ENCODE assay signal across 9 mouse cellular contexts in genomic region chr11:116554171-116554878, GRCm38 (mm10). TPM values are rescaled to one million over a fixed set of nuclear protein-coding genes. Genes with fewer than 3 reads are reported as not detected.
DNase-seq lines count a peak whose midpoint lies in the region; ATAC-seq and TF ChIP-seq lines count a peak whose summit lies in the region.
"Had no signal": no experiment of that assay in that cellular context is flagged by ENCODE, and none has a peak within 500 bp of the region (broad histone marks: within the 10 kb centered on the region; RNA-seq: fewer than 3 reads in every experiment).

No protein-coding gene starts in this region.

- TF ChIP-seq EP300 in CH12.LX (IDR thresholded peaks at IDR 0.05; ENCODE audit: low read length) = no peak

- TF ChIP-seq RAD21 in CH12.LX (IDR thresholded peaks at IDR 0.05; ENCODE audit: low read depth, low read length) = peak; percentile 61

- H3K9ac ChIP-seq in forebrain, postnatal 0 days = no peak overlapping the region
- H3K9ac ChIP-seq in forebrain, embryonic 11.5 days (ENCODE audit: low read length) = no peak overlapping the region
- H3K9ac ChIP-seq in CH12.LX (ENCODE audit: insufficient read depth, low read depth) = no peak overlapping the region
- 0 out of 2 replicates have a peak overlapping the region, but pooled peaks have one; percentile 31 for H3K9ac ChIP-seq in hindbrain, embryonic 13.5 days
- H3K9ac ChIP-seq: limb, embryonic 12.5 days had no signal

- no peak overlapping the region for H3K4me3 ChIP-seq in forebrain, postnatal 0 days (ENCODE audit: low read depth, low read length)
- H3K4me3 ChIP-seq in forebrain, embryonic 11.5 days (ENCODE audit: low read depth, low read length) = no peak overlapping the region
- H3K4me3 ChIP-seq in CH12.LX (replicated peaks in 1 of 3; ENCODE audit: low read depth in 2 of 3, low read length in 2 of 3, poor library complexity in 1 of 3) = no peak overlapping the region
- no peak overlapping the region for H3K4me3 ChIP-seq in hindbrain, embryonic 13.5 days
- peak overlapping the region; percentile 79 for H3K4me3 ChIP-seq in megakaryocyte, embryonic 14.5 days (replicated peaks)
- H3K4me3 ChIP-seq: limb, embryonic 12.5 days had no signal

- H3K27me3 ChIP-seq in forebrain, postnatal 0 days (ENCODE audit: insufficient read depth, low read length) = no peaks in the 10 kb centered on the region
- no peaks in the 10 kb centered on the region for H3K27me3 ChIP-seq in forebrain, embryonic 11.5 days (ENCODE audit: control insufficient read depth, insufficient read depth, low read length)
- no peaks in the 10 kb centered on the region for H3K27me3 ChIP-seq in CH12.LX (replicated peaks)
- no peaks in the 10 kb centered on the region for H3K27me3 ChIP-seq in hindbrain, embryonic 13.5 days
- peaks cover 7% of the 10 kb centered on the region for H3K27me3 ChIP-seq in megakaryocyte, embryonic 14.5 days (replicated peaks)
- H3K27me3 ChIP-seq: limb, embryonic 12.5 days had no signal

- in situ Hi-C loops in CH12.LX (cut with MboI; ENCODE audit: low pct_ligation_motif_present, low pct_unique_long_range_greater_than_20kb, low sequenced_read_pairs) = no loop called here

- H3K36me3 ChIP-seq in forebrain, postnatal 0 days (ENCODE audit: insufficient read depth) = no peaks in the 10 kb centered on the region
- H3K36me3 ChIP-seq in forebrain, embryonic 11.5 days (ENCODE audit: control insufficient read depth, insufficient read depth, low read length) = no peaks in the 10 kb centered on the region
- H3K36me3 ChIP-seq in CH12.LX (replicated peaks in 1 of 2; ENCODE audit: control insufficient read depth in 1 of 2, insufficient read depth in 1 of 2, low read length in 1 of 2) = peaks cover 0 to 54% of the 10 kb centered on the region in 2 experiments
- no peaks in the 10 kb centered on the region for H3K36me3 ChIP-seq in hindbrain, embryonic 13.5 days
- peaks cover 56% of the 10 kb centered on the region for H3K36me3 ChIP-seq in megakaryocyte, embryonic 14.5 days (replicated peaks; ENCODE audit: low read length)

- TF ChIP-seq CTCF in forebrain, postnatal 0 days (IDR thresholded peaks at IDR 0.05; ENCODE audit: low read depth) = peak; percentile 87
- peak; percentile 69 to 87 for TF ChIP-seq CTCF in CH12.LX (conservative IDR thresholded peaks at IDR 0.05 in 1 of 2, IDR thresholded peaks at IDR 0.05 in 1 of 2; ENCODE audit: low read depth in 2 of 2, low read length in 2 of 2)

- H3K9me3 ChIP-seq in forebrain, postnatal 0 days (ENCODE audit: low read length) = no peaks in the 10 kb centered on the region
- no peaks in the 10 kb centered on the region for H3K9me3 ChIP-seq in forebrain, embryonic 11.5 days (ENCODE audit: control insufficient read depth, low read length)
- peaks cover 4% of the 10 kb centered on the region for H3K9me3 ChIP-seq in CH12.LX (replicated peaks; ENCODE audit: low read length)
- no peaks in the 10 kb centered on the region for H3K9me3 ChIP-seq in hindbrain, embryonic 13.5 days
- no peaks in the 10 kb centered on the region for H3K9me3 ChIP-seq in megakaryocyte, embryonic 14.5 days

- peak; percentile 50; the same call in 1 of the 2 replicates for ATAC-seq in forebrain, postnatal 0 days
- ATAC-seq in forebrain, embryonic 11.5 days (replicated peaks; ENCODE audit: low FRiP score) = no peak
- no peak; the same call in 1 of the 2 replicates for ATAC-seq in hindbrain, embryonic 13.5 days (ENCODE audit: low FRiP score)

- no peak overlapping the region for H3K4me2 ChIP-seq in forebrain, postnatal 0 days (ENCODE audit: low read depth)
- H3K4me2 ChIP-seq in forebrain, embryonic 11.5 days (ENCODE audit: low read depth, low read length, severe bottlenecking) = no peak overlapping the region
- no peak overlapping the region for H3K4me2 ChIP-seq in CH12.LX (ENCODE audit: insufficient read depth, low read depth, poor library complexity, severe bottlenecking)
- no peak overlapping the region for H3K4me2 ChIP-seq in hindbrain, embryonic 13.5 days
- H3K4me2 ChIP-seq: limb, embryonic 12.5 days had no signal

- TF ChIP-seq POLR2A in CH12.LX (IDR thresholded peaks at IDR 0.05; ENCODE audit: low read depth, low read length) = no peak

- no peak overlapping the region for H3K27ac ChIP-seq in forebrain, postnatal 0 days (ENCODE audit: low read depth, low read length)
- no peak overlapping the region for H3K27ac ChIP-seq in forebrain, embryonic 11.5 days (ENCODE audit: low read depth, low read length)
- H3K27ac ChIP-seq in CH12.LX (ENCODE audit: insufficient read depth, low read depth) = no peak overlapping the region
- H3K27ac ChIP-seq in hindbrain, embryonic 13.5 days = peak overlapping the region; percentile 23; the same call in 1 of the 2 replicates
- H3K27ac ChIP-seq: limb, embryonic 12.5 days had no signal

- H3K79me2 ChIP-seq in CH12.LX (replicated peaks; ENCODE audit: control insufficient read depth, extremely low read depth, insufficient read depth, poor library complexity, severe bottlenecking) = no peaks in the 10 kb centered on the region

- DNase-seq in forebrain, postnatal 0 days = peak; percentile 77
- DNase-seq in forebrain, embryonic 11.5 days (ENCODE audit: low spot score) = no peak
- peak; percentile 66 for DNase-seq in CH12.LX (ENCODE audit: extremely low read depth)
- peak; percentile 46 to 64 for DNase-seq in cerebellum, postnatal 36 days
- DNase-seq in thymus, postnatal 25 days = peak; percentile 47
- no peak for DNase-seq in adrenal gland, postnatal 10 days

- dilution Hi-C loops in CH12.LX (cut with MboI; ENCODE audit: extremely low pct_ligation_motif_present, extremely low pct_unique_long_range_greater_than_20kb, low sequenced_read_pairs) = no loop called here

- WGBS in forebrain, postnatal 0 days = 46% methylated on average over 12 of the region's 12 CpGs
- WGBS in forebrain, embryonic 11.5 days = 55% methylated on average over 12 of the region's 12 CpGs
- WGBS in hindbrain, embryonic 13.5 days = 45% methylated on average over 12 of the region's 12 CpGs

- H3K4me1 ChIP-seq in forebrain, postnatal 0 days (ENCODE audit: insufficient read depth) = peaks cover 11% of the 10 kb centered on the region
- no peaks in the 10 kb centered on the region for H3K4me1 ChIP-seq in forebrain, embryonic 11.5 days (replicated peaks; ENCODE audit: control insufficient read depth, insufficient read depth, low read length)
- H3K4me1 ChIP-seq in CH12.LX (ENCODE audit: control insufficient read depth in 1 of 2, insufficient read depth in 2 of 2) = peaks cover 8 to 66% of the 10 kb centered on the region in 2 experiments; a peak in 3 of 4 replicates
- peaks cover 93% of the 10 kb centered on the region for H3K4me1 ChIP-seq in hindbrain, embryonic 13.5 days (replicated peaks)
- peaks cover 94% of the 10 kb centered on the region for H3K4me1 ChIP-seq in megakaryocyte, embryonic 14.5 days

TF ChIP-seq in CH12.LX, 34 proteins besides CTCF, POLR2A, EP300 and RAD21:
- TF ChIP-seq SMC3 (IDR thresholded peaks at IDR 0.05; ENCODE audit: low read depth, low read length) = peak; percentile 93
- no peak for TF ChIP-seq MEF2A (IDR thresholded peaks at IDR 0.05; ENCODE audit: borderline replicate concordance, low read depth, low read length)

RNA-seq across cellular contexts. Expression of gene Sphk1, which starts 23.6 kb away (rescaled TPM):
- total RNA-seq in forebrain, postnatal 0 days (2014; rRNA removed) = 12.7 and 13.8 TPM in 2 replicates
- 8.7 and 10.2 TPM in 2 replicates for polyA plus RNA-seq in forebrain, postnatal 0 days (2015; fragmentation: Nextera tagmentation; extraction: Ambion mirVana)
- polyA plus RNA-seq in forebrain, embryonic 11.5 days (2014; fragmentation: Nextera tagmentation; extraction: Ambion mirVana) = 3.8 and 3.9 TPM in 2 replicates
- total RNA-seq in CH12.LX (2012; rRNA removed) (0.84 and 2.1 TPM in 2 replicates), CH12.LX (2014; rRNA removed) (0.20 and 0.89 TPM in 2 replicates)
- polyA plus RNA-seq in CH12.LX (2012; ENCODE audit: insufficient read length, low read depth) = 0.26 and 0.50 TPM in 2 replicates
- polyA plus RNA-seq in hindbrain, embryonic 13.5 days (2015; fragmentation: Nextera tagmentation; extraction: Ambion mirVana) = 3.1 and 3.3 TPM in 2 replicates
- 0.10 and 3.5 TPM in 2 replicates for polyA plus RNA-seq in megakaryocyte, embryonic 14.5 days (2012; ENCODE audit: insufficient read depth, low replicate concordance)
- 1 to 10 TPM; 3.0 to 5.1 TPM for total RNA-seq in adrenal gland, postnatal 10 days (2021)

RNA-seq across cellular contexts. Expression of gene Ube2o, which starts 26.9 kb away (rescaled TPM):
- 81.3 and 94.1 TPM in 2 replicates for total RNA-seq in forebrain, postnatal 0 days (2014; rRNA removed)
- polyA plus RNA-seq in forebrain, postnatal 0 days (2015; fragmentation: Nextera tagmentation; extraction: Ambion mirVana) = 26.6 and 32.1 TPM in 2 replicates
- 23.5 and 25.9 TPM in 2 replicates for polyA plus RNA-seq in forebrain, embryonic 11.5 days (2014; fragmentation: Nextera tagmentation; extraction: Ambion mirVana)
- total RNA-seq in CH12.LX (2012; rRNA removed) = 37.6 and 42.8 TPM in 2 replicates
- 12.6 and 12.7 TPM in 2 replicates for total RNA-seq in CH12.LX (2014; rRNA removed)
- polyA plus RNA-seq in CH12.LX (2012; ENCODE audit: insufficient read length, low read depth) = 50.5 and 61.7 TPM in 2 replicates
- 14.1 and 14.8 TPM in 2 replicates for polyA plus RNA-seq in hindbrain, embryonic 13.5 days (2015; fragmentation: Nextera tagmentation; extraction: Ambion mirVana)
- 67.5 and 115 TPM in 2 replicates for polyA plus RNA-seq in megakaryocyte, embryonic 14.5 days (2012; ENCODE audit: insufficient read depth, low replicate concordance)
- 10 to 100 TPM; 20.8 to 29.8 TPM for total RNA-seq in adrenal gland, postnatal 10 days (2021)

RNA-seq across cellular contexts. Expression of gene Aanat, which starts 31.9 kb away (rescaled TPM):
- total RNA-seq in forebrain, postnatal 0 days (2014; rRNA removed) = 0.31 and 0.62 TPM in 2 replicates
- 0.88 and 0.89 TPM in 2 replicates for polyA plus RNA-seq in forebrain, postnatal 0 days (2015; fragmentation: Nextera tagmentation; extraction: Ambion mirVana)
- polyA plus RNA-seq in forebrain, embryonic 11.5 days (2014; fragmentation: Nextera tagmentation; extraction: Ambion mirVana) = not detected in 2 replicates
- total RNA-seq in CH12.LX (2012; rRNA removed) (not detected in 2 replicates), CH12.LX (2014; rRNA removed) (not detected in 2 replicates)
- not detected in 2 replicates for polyA plus RNA-seq in CH12.LX (2012; ENCODE audit: insufficient read length, low read depth)
- 0.36 and 1.0 TPM in 2 replicates for polyA plus RNA-seq in hindbrain, embryonic 13.5 days (2015; fragmentation: Nextera tagmentation; extraction: Ambion mirVana)
- polyA plus RNA-seq in megakaryocyte, embryonic 14.5 days (2012; ENCODE audit: insufficient read depth, low replicate concordance) = 0.21 and 2.2 TPM in 2 replicates
- not detected for total RNA-seq in adrenal gland, postnatal 10 days (2021)
- polyA plus RNA-seq: limb, embryonic 12.5 days had no signal

Comparison
In these comparisons a context has a peak if more than half of its experiments do, and no peak if none do; other contexts are left out.
1. DNase-seq: peak in forebrain, postnatal 0 days (single experiment), CH12.LX (single experiment), cerebellum, postnatal 36 days (2 of 2) and thymus, postnatal 25 days (single experiment); none in forebrain, embryonic 11.5 days (single experiment) and adrenal gland, postnatal 10 days (single experiment).